Mouse (Mus musculus): Measurements from ENCODE around the gene Myl4. TPM values are rescaled to one million over a fixed set of nuclear protein-coding genes. Genes with fewer than 3 reads are reported as not detected.

Myl4 gene
- total and polyA plus RNA-seq, 2 experiments from 2014 or later = 758 to 1,182 TPM

DNA sequence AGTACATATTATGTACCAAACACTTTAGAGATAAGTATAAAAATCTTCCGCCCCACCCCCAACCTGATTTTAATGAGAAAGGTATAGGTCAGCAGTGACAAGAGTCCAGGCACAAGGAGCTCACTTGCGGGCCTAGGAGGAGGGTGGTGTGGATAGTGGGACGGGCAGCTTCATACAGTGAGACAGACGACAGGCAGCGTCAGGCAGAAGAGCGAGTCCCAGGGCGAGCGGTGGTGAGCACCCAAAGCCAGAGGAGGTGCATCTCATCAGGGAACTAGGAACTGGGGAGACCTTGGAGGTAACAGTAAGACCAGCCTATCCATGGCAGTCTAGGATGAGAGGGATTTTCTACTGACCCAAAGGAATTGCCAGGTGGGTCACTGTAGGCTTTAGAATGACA is 29.1 kb downstream of the Myl4 start:
- H3K4me2 ChIP-seq (ENCODE audit: low read depth, low read length) = peak overlapping the region; percentile 40; the same call in 1 of the 2 replicates
- 0 out of 2 replicates have a peak overlapping the region, but pooled peaks have one; percentile 27 for H3K4me3 ChIP-seq (ENCODE audit: low read depth, low read length)
- DNase-seq (ENCODE audit: low spot score) = no peak
- no peak for ATAC-seq (ENCODE audit: insufficient read depth, low read depth)
- H3K9me3 ChIP-seq (replicated peaks; ENCODE audit: control insufficient read depth, low read length) = no peaks in the 10 kb centered on the region
- no peak overlapping the region; the same call in 1 of the 2 replicates for H3K27ac ChIP-seq (ENCODE audit: low read depth)
- WGBS = 61% methylated on average over 8 of the region's 8 CpGs
- H3K9ac ChIP-seq (replicated peaks; ENCODE audit: low read depth, low read length) = no peak overlapping the region
- no peaks in the 10 kb centered on the region; the same call in 1 of the 2 replicates for H3K36me3 ChIP-seq (replicated peaks; ENCODE audit: control insufficient read depth, insufficient read depth, low read length)
- TF ChIP-seq CTCF (IDR thresholded peaks at IDR 0.05; ENCODE audit: low read depth) = no peak
- no peak for TF ChIP-seq EP300 (IDR thresholded peaks at IDR 0.05; ENCODE audit: low read depth)
- H3K4me1 ChIP-seq (ENCODE audit: control insufficient read depth, insufficient read depth) = peaks cover 31% of the 10 kb centered on the region
- H3K27me3 ChIP-seq (ENCODE audit: control insufficient read depth, insufficient read depth, low read length) = no peaks in the 10 kb centered on the region

- ATAC-seq (ENCODE audit: insufficient read depth, low read depth) (peak; percentile 30; the same call in 1 of the 2 replicates), DNase-seq (ENCODE audit: low spot score) (peak; percentile 60)
- no peaks in the 10 kb centered on the region for H3K9me3 ChIP-seq (replicated peaks; ENCODE audit: control insufficient read depth, low read length)
- 31% methylated on average over 6 of the region's 6 CpGs for WGBS
- H3K4me2 ChIP-seq (ENCODE audit: low read depth, low read length) = peak overlapping the region; percentile 1; the same call in 1 of the 2 replicates
- H3K9ac ChIP-seq (replicated peaks; ENCODE audit: low read depth, low read length) = no peak overlapping the region
- H3K4me3 ChIP-seq (ENCODE audit: low read depth, low read length) = no peak overlapping the region
- peaks cover 31% of the 10 kb centered on the region for H3K4me1 ChIP-seq (ENCODE audit: control insufficient read depth, insufficient read depth)
- no peaks in the 10 kb centered on the region; the same call in 1 of the 2 replicates for H3K36me3 ChIP-seq (replicated peaks; ENCODE audit: control insufficient read depth, insufficient read depth, low read length)
- TF ChIP-seq EP300 (IDR thresholded peaks at IDR 0.05; ENCODE audit: low read depth) (no peak), CTCF (IDR thresholded peaks at IDR 0.05; ENCODE audit: low read depth) (no peak)
- H3K27me3 ChIP-seq (ENCODE audit: control insufficient read depth, insufficient read depth, low read length) = no peaks in the 10 kb centered on the region
- no peak overlapping the region for H3K27ac ChIP-seq (ENCODE audit: low read depth)
These were observed 29.6 kb downstream of the Myl4 start for GRCm38 (mm10) chr11:104580091-104580490.

GRCm38 (mm10) chr11:104580606-104581005 is 30.1 kb downstream of the Myl4 start:
- Histone ChIP-seq H3K9ac (replicated peaks; ENCODE audit: low read depth, low read length) (no peak overlapping the region), H3K27ac (ENCODE audit: low read depth) (no peak overlapping the region), H3K4me3 (ENCODE audit: low read depth, low read length) (no peak overlapping the region), H3K4me2 (ENCODE audit: low read depth, low read length) (peak overlapping the region; percentile 1; the same call in 1 of the 2 replicates), H3K36me3 (replicated peaks; ENCODE audit: control insufficient read depth, insufficient read depth, low read length) (no peaks in the 10 kb centered on the region; the same call in 1 of the 2 replicates), H3K9me3 (replicated peaks; ENCODE audit: control insufficient read depth, low read length) (no peaks in the 10 kb centered on the region), H3K4me1 (ENCODE audit: control insufficient read depth, insufficient read depth) (peaks cover 31% of the 10 kb centered on the region), H3K27me3 (ENCODE audit: control insufficient read depth, insufficient read depth, low read length) (no peaks in the 10 kb centered on the region)
- TF ChIP-seq CTCF (IDR thresholded peaks at IDR 0.05; ENCODE audit: low read depth) (no peak), EP300 (IDR thresholded peaks at IDR 0.05; ENCODE audit: low read depth) (no peak)
- DNase-seq (ENCODE audit: low spot score) (no peak), ATAC-seq (ENCODE audit: insufficient read depth, low read depth) (no peak)
- WGBS = 74% methylated on average over 5 of the region's 5 CpGs

- H3K9me3 ChIP-seq (replicated peaks; ENCODE audit: control insufficient read depth, low read length) = no peaks in the 10 kb centered on the region
- peak overlapping the region; percentile 58 for H3K4me2 ChIP-seq (ENCODE audit: low read depth, low read length)
- peaks cover 6% of the 10 kb centered on the region for H3K36me3 ChIP-seq (replicated peaks; ENCODE audit: control insufficient read depth, insufficient read depth, low read length)
- TF ChIP-seq CTCF (IDR thresholded peaks at IDR 0.05; ENCODE audit: low read depth) (no peak), EP300 (IDR thresholded peaks at IDR 0.05; ENCODE audit: low read depth) (no peak)
- H3K4me3 ChIP-seq (ENCODE audit: low read depth, low read length) = peak overlapping the region; percentile 32
- H3K27ac ChIP-seq (ENCODE audit: low read depth) = peak overlapping the region; percentile 38
- H3K4me1 ChIP-seq (ENCODE audit: control insufficient read depth, insufficient read depth) = peaks cover 28% of the 10 kb centered on the region
- peak overlapping the region; percentile 54 for H3K9ac ChIP-seq (replicated peaks; ENCODE audit: low read depth, low read length)
- 40% methylated on average over 18 of the region's 18 CpGs for WGBS
- ATAC-seq (ENCODE audit: insufficient read depth, low read depth) (no peak), DNase-seq (ENCODE audit: low spot score) (peak; percentile 22)
- H3K27me3 ChIP-seq (ENCODE audit: control insufficient read depth, insufficient read depth, low read length) = no peaks in the 10 kb centered on the region
These were observed 31.2 kb downstream of the Myl4 start for GRCm38 (mm10) chr11:104581446-104582307.

DNA sequence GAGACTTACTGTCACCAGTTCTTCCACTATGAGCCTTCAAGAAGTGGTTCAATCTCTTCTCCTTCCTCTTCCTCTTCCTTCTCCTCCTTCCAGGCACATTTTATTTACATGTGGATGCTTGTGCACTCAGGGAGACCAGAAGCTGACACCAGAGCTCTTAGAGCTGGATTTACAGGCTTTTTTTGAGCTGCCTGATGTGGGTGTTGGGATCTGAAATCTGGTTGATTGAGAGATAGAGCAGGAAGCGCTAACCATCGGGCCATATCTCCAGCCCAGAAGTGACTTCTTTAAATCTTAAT is 31.8 kb downstream of the Myl4 start:
- no peaks in the 10 kb centered on the region for H3K27me3 ChIP-seq (ENCODE audit: control insufficient read depth, insufficient read depth, low read length)
- TF ChIP-seq CTCF (IDR thresholded peaks at IDR 0.05; ENCODE audit: low read depth) = no peak
- TF ChIP-seq EP300 (IDR thresholded peaks at IDR 0.05; ENCODE audit: low read depth) = no peak
- no peak overlapping the region for H3K4me3 ChIP-seq (ENCODE audit: low read depth, low read length)
- H3K36me3 ChIP-seq (replicated peaks; ENCODE audit: control insufficient read depth, insufficient read depth, low read length) = peaks cover 6% of the 10 kb centered on the region
- H3K4me2 ChIP-seq (ENCODE audit: low read depth, low read length) = peak overlapping the region; percentile 58; the same call in 1 of the 2 replicates
- peaks cover 22% of the 10 kb centered on the region for H3K4me1 ChIP-seq (ENCODE audit: control insufficient read depth, insufficient read depth)
- no peaks in the 10 kb centered on the region for H3K9me3 ChIP-seq (replicated peaks; ENCODE audit: control insufficient read depth, low read length)
- WGBS = 57% methylated on average over 2 of the region's 2 CpGs
- DNase-seq (ENCODE audit: low spot score) (no peak), ATAC-seq (ENCODE audit: insufficient read depth, low read depth) (no peak)
- H3K27ac ChIP-seq (ENCODE audit: low read depth) = peak overlapping the region; percentile 25; the same call in 1 of the 2 replicates
- H3K9ac ChIP-seq (replicated peaks; ENCODE audit: low read depth, low read length) = no peak overlapping the region

Measured in heart, postnatal 0 days (tissue).